Mouse (Mus musculus): ENCODE measurements around the gene Gm45785. TPM values are rescaled to one million over a fixed set of nuclear protein-coding genes. Genes with fewer than 3 reads are reported as not detected.

The Gm45785 gene
- total and polyA plus RNA-seq, 2 experiments from 2014 or later: 2.0 TPM; not detected in 1

GRCm38 (mm10) chr7:140848591-140848990, 7.5 kb downstream of the Gm45785 start:
- no peak overlapping the region for H3K9ac ChIP-seq
- WGBS: 97% methylated on average over 10 of the region's 10 CpGs
- no peaks in the 10 kb centered on the region for H3K27me3 ChIP-seq (ENCODE audit: insufficient read depth, low read length)
- H3K4me3 ChIP-seq (ENCODE audit: low read depth, low read length): no peak overlapping the region
- no peak overlapping the region for H3K4me2 ChIP-seq (ENCODE audit: low read depth)
- H3K4me1 ChIP-seq (ENCODE audit: insufficient read depth): no peaks in the 10 kb centered on the region
- ATAC-seq (no peak), DNase-seq (no peak)
- H3K36me3 ChIP-seq (ENCODE audit: insufficient read depth): peaks cover 22% of the 10 kb centered on the region
- H3K9me3 ChIP-seq (ENCODE audit: low read length): no peaks in the 10 kb centered on the region
- no peak for TF ChIP-seq CTCF (IDR thresholded peaks at IDR 0.05; ENCODE audit: low read depth)
- no peak overlapping the region for H3K27ac ChIP-seq (ENCODE audit: low read depth, low read length)

DNA sequence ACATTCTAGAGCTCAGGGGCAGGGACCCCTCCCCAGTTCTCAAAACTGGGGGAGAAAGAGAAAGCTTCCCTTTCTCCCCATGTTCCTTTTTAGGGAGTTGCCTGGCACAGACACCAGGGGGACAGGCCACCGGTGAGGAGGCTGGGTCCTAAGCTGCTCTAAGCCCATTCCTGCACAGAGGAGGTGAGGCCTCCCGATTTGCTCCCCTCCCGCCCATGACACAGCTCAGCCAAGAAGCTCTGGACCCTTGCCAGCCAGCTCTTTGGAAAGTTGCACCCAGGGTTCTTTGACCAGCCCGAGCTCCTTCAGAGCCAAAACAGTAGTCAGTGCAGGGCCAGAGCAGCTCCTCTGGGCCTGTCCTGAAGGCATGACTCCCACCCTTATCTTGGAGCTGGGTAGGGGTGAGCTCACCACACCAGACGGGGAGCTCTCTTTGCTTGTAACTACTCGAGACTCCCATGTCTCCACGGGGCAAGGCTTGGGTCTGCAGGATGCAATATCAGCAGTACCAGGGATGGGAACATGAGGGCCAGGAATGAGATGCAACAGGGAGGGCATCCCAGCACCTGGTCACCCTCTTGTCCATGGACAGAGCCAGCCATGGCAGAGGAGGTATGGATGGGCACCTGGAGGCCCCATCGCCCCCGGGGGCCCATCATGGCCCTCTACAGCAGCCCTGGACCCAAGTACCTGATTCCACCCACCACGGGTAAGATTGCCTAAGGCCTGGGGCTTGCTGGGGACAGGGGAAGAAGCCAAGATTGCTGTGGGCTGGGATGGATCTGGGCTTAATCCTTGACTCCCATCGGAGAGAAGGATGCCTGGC, 8.2 kb downstream of the Gm45785 start, which contains the start of gene Odf3:
Gene Odf3 (plus strand): TSS at position 51 of the 826 bp plus-strand sequence.
- TF ChIP-seq CTCF (IDR thresholded peaks at IDR 0.05; ENCODE audit: low read depth): no peak
- ATAC-seq (no peak), DNase-seq (peak; percentile 27)
- H3K9me3 ChIP-seq (ENCODE audit: low read length): no peaks in the 10 kb centered on the region
- no peaks in the 10 kb centered on the region for H3K4me1 ChIP-seq (ENCODE audit: insufficient read depth)
- H3K36me3 ChIP-seq (ENCODE audit: insufficient read depth): peaks cover 16% of the 10 kb centered on the region
- no peak within 1 kb of the TSS for H3K4me3 ChIP-seq (ENCODE audit: low read depth, low read length)
- no peak within 1 kb of the TSS for H3K4me2 ChIP-seq (ENCODE audit: low read depth)
- no peak within 1 kb of the TSS for H3K27ac ChIP-seq (ENCODE audit: low read depth, low read length)
- WGBS: 55% methylated on average over 11 of the region's 11 CpGs
- no peaks in the 10 kb centered on the region for H3K27me3 ChIP-seq (ENCODE audit: insufficient read depth, low read length)
- no peak within 1 kb of the TSS for H3K9ac ChIP-seq

GRCm38 (mm10) chr7:140846676-140847075, 9.5 kb downstream of the Gm45785 start:
- Histone ChIP-seq H3K27ac (ENCODE audit: low read depth, low read length) (no peak overlapping the region), H3K27me3 (ENCODE audit: insufficient read depth, low read length) (no peaks in the 10 kb centered on the region), H3K4me1 (ENCODE audit: insufficient read depth) (no peaks in the 10 kb centered on the region), H3K36me3 (ENCODE audit: insufficient read depth) (peaks cover 4% of the 10 kb centered on the region; the same call in 1 of the 2 replicates), H3K9ac (no peak overlapping the region), H3K9me3 (ENCODE audit: low read length) (no peaks in the 10 kb centered on the region), H3K4me3 (ENCODE audit: low read depth, low read length) (no peak overlapping the region), H3K4me2 (ENCODE audit: low read depth) (no peak overlapping the region)
- ATAC-seq (no peak), DNase-seq (no peak)
- no peak for TF ChIP-seq CTCF (IDR thresholded peaks at IDR 0.05; ENCODE audit: low read depth)
- WGBS: 86% methylated on average over 10 of the region's 10 CpGs

GRCm38 (mm10) chr7:140845683-140846082, 10.4 kb downstream of the Gm45785 start:
- Histone ChIP-seq H3K36me3 (ENCODE audit: insufficient read depth) (no peaks in the 10 kb centered on the region; the same call in 1 of the 2 replicates), H3K27ac (ENCODE audit: low read depth, low read length) (no peak overlapping the region)
- 64% methylated on average over 4 of the region's 4 CpGs for WGBS

DNA sequence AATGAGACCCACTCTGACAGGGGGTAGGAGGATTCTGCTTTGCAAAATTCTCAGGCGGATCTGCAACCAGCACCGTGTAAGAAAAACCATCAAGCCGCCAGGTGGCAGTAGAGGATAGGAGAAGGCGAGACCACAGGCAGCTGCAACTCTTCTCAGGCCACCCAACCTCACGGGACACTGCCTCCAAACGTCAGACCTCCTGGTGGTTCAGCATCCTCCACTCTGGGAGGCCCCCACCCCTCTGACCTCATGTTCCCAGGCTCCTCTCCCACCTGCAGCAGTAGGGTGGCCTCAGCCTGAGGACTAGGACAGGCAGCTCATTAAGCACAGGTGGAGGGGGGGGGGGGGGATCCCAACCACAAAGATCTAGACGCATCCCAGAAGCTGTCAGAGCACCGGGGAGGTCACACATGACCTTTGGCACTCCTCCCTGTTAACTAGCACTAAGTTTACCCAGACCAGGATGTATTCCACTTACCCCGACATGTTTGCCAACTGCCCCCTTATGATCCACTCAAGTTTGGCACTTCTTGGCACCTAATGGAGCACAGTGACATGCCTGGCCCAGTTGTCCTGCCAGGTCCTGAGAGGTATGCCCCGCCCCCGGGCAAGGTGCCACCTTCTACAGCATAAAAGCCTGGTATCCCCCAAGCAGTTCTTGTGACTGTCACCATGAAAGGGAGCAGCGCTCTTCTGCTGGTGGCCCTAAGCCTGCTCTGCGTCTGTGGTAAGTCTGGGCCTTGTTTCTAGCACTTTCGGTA, 11.0 kb downstream of the Gm45785 start, which contains the start of gene Scgb1c1:
Gene Scgb1c1 (plus strand): TSS at position 643 of the 761 bp plus-strand sequence.
- Histone ChIP-seq H3K9ac (no peak within 1 kb of the TSS), H3K9me3 (ENCODE audit: low read length) (no peaks in the 10 kb centered on the region), H3K4me2 (ENCODE audit: low read depth) (no peak within 1 kb of the TSS), H3K36me3 (ENCODE audit: insufficient read depth) (no peaks in the 10 kb centered on the region; the same call in 1 of the 2 replicates), H3K27me3 (ENCODE audit: insufficient read depth, low read length) (no peaks in the 10 kb centered on the region), H3K4me3 (ENCODE audit: low read depth, low read length) (no peak within 1 kb of the TSS), H3K4me1 (ENCODE audit: insufficient read depth) (no peaks in the 10 kb centered on the region), H3K27ac (ENCODE audit: low read depth, low read length) (no peak within 1 kb of the TSS)
- WGBS: 27% methylated on average over 14 of the region's 14 CpGs
- TF ChIP-seq CTCF (IDR thresholded peaks at IDR 0.05; ENCODE audit: low read depth): peak; percentile 87
- peak; percentile 94 for ATAC-seq
- DNase-seq: peak; percentile 88

More at GRCm38 (mm10) chr7:140845683-140846082, 10.4 kb downstream of the Gm45785 start:
- no peak overlapping the region for H3K4me3 ChIP-seq (ENCODE audit: low read depth, low read length)
- no peaks in the 10 kb centered on the region for H3K9me3 ChIP-seq (ENCODE audit: low read length)
- no peak overlapping the region for H3K9ac ChIP-seq
- TF ChIP-seq CTCF (IDR thresholded peaks at IDR 0.05; ENCODE audit: low read depth): peak; percentile 21; the same call in 1 of the 2 replicates
- H3K4me2 ChIP-seq (ENCODE audit: low read depth): no peak overlapping the region
- ATAC-seq (no peak), DNase-seq (no peak)
- H3K4me1 ChIP-seq (ENCODE audit: insufficient read depth): no peaks in the 10 kb centered on the region
- H3K27me3 ChIP-seq (ENCODE audit: insufficient read depth, low read length): no peaks in the 10 kb centered on the region

DNA sequence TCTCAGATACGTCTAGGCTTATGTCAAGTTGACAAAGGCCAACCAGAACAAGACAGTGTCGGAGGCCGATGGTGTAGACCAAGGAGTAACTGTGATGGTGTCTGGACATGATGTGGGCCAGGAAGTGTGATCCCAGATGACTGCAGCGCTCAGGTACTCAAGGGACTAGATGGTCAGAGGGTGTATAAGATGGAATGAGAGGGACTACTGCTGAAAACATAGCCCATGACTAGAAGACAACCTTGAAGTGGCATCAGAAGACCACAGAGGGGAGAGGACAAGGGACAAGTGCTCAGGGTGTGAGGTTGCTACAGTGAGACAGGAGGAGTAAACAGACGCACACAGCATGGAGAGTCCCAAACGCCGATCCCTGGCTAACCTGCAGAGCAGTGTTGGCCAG, 12.3 kb downstream of the Gm45785 start:
- 80% methylated on average over 7 of the region's 7 CpGs for WGBS
- Histone ChIP-seq H3K4me1 (ENCODE audit: insufficient read depth) (no peaks in the 10 kb centered on the region), H3K36me3 (ENCODE audit: insufficient read depth) (no peaks in the 10 kb centered on the region), H3K4me3 (ENCODE audit: low read depth, low read length) (no peak overlapping the region), H3K4me2 (ENCODE audit: low read depth) (no peak overlapping the region), H3K9me3 (ENCODE audit: low read length) (no peaks in the 10 kb centered on the region), H3K27me3 (ENCODE audit: insufficient read depth, low read length) (no peaks in the 10 kb centered on the region; the same call in 1 of the 2 replicates), H3K27ac (ENCODE audit: low read depth, low read length) (no peak overlapping the region), H3K9ac (no peak overlapping the region)
- DNase-seq: no peak
- no peak for TF ChIP-seq CTCF (IDR thresholded peaks at IDR 0.05; ENCODE audit: low read depth)
- ATAC-seq: no peak

All from forebrain, postnatal 0 days (tissue).